Mouse (Mus musculus) adrenal gland, postnatal 36 days (tissue): Measurements from ENCODE around the gene Tssc4. TPM values are rescaled to one million over a fixed set of nuclear protein-coding genes. Genes with fewer than 3 reads are reported as not detected.

Experiments
- DNase-seq, 2 experiments: peaks; one replicate each; pipeline ENCODE4 v3.0.0; 2021; ENCODE audit warnings: mixed read lengths in 1 of 2
- total RNA-seq, 2 experiments: library from RNA; stranded (reverse); gene quantifications; 2 replicates each; pipeline ENCODE4 v1.2.3; 2021

Gene Tssc4
- total RNA-seq, 2 experiments from 2014 or later, result 32.4 to 33.3 TPM

DNA sequence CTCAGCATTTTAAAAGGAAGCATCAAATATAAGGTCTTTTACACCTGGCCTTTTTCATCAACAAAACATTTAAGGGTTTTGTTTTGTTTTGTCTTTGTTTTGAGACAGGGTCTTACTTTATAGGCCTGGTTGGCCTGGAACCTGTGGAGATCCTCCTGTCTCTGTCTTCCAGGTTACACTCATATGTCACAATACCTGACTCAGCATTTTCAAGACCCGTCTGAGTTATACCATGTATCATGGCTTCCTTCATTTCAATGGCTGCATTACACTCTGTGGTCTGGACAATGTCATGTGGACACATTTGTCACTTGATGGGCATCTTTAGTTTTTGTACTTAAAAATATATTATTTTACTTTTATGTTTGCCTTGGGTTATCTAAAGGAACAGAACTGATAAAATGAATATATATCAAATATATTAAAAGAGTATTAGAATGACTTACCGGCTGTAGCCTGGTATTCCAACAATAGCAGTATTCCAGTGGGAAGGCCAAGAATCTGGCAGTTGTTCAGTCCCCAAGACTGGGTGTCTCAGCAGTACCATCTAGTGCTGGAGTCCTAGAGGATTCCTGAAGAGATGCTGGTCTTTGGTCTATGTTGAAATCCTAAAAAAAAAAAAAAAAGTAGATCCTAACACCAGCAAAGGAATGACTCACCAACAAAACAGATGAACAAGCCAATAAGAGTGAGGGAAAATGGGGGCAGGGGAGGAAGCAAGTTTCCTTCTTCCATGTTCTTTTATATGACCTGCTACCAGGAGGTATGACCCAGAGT is 24.8 kb upstream of the Tssc4 start:
- DNase-seq, result no peak

DNA sequence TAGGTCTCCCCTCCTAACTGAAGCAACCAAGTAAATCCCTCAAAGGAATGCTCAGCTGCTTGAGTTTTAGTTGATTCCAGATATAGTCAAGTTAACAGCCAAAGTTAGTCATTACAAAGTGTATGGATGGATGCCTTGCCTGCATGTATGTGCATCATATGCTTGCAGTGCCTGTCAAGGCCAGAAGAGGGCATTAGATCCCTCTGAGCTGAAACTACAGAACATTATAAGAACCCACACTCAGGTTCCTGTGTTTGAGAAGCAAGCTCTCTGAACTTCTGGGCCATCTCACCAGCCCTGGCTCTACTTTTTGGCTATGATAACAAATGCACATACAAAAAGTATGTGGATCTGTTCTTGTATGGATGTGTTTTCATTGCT is 24.2 kb upstream of the Tssc4 start:
- no peak for DNase-seq

DNA sequence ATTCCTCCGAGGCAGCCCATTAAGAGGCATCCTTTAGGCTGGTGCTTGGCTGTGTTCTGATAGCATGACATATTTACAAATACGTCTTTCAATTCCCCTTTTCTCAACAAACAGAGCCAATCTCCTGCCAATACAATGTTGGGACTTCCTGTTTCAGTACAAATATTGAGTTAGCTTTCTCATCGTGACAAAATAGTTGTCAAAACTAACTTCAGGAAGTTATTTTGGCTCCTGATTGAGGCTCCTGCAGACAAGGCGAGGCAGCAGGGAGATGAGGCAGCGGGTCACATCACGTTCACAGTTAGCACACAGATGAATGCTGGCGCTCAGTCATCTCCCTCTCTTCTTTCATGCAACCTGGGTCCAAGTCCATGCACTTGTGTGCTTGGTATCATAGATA is 22.7 kb upstream of the Tssc4 start:
- DNase-seq, result no peak

- no peak for DNase-seq
Measured at GRCm38 (mm10) chr7:143049331-143049730, 19.7 kb upstream of the Tssc4 start.

DNA sequence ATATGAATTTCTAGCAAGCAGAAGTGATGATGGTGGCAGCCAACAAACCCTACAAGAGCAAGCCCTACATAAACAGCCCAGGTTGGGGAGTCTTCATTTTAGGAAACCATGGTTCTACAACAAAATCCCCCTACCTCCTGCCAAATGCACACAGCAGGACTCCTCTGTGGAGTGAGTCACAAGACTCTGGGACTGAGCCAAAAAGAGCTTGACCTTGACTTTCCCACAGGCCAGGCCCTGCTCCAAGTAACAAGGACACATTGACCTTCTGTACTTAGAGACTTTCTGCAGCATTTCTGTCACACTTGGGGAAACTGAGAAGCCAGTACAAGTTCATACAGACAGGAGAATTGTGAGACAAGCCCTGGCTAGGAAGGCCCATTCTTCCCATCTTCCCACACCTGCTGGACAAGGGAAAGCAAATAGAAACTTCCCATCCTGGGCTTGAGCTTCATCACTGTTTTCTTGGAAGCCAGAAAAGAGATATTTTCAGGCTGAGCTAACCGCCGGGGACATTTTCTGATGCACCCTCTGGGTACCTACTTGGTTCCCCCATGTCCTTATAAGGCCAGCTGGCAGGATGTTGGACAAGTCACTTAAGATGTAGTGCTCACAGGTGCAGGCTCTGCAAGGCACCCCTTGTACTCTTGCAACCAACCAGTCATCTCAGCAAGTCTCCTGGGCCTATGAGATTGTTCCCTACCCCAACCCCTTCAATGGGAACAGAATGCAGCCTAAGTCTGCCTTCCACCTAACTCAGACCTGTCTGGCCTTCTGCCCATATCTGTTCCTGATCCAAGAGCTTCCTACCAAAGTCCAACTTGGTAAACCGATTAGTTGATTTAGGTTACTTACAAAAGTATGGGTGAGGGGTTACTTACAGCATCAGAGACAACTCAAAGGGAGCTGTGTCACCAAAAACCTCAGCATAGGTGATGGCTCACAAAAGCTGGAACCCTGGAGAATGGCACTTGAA is 18.9 kb upstream of the Tssc4 start:
- peak; percentile 88 to 93 for DNase-seq

- no peak for DNase-seq
Measured at GRCm38 (mm10) chr7:143051316-143051715, 17.7 kb upstream of the Tssc4 start.

DNA sequence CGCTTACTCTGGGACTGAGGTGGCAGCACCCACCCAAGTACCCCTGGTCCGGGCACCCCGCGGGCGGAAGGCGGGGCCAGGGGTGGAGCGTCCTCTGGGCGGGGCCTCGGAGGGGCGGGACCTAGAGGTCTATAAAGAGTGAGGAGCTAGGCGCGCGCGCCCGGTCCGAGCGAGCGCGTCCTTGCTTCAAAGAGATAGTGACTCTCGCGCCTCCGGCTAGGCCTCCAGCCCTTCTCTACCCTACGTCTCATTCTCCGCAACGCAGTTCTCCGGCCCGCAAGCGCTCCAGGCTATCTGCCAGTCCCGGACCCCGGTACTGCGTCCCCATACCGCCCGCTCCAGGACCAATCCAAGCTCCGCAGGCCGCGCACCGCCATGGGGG is 16.4 kb upstream of the Tssc4 start, which contains the start of gene Cd81:
TSS of gene Cd81 (plus strand) at position 114 of the 382 bp plus-strand sequence.
- peak; percentile 92 to 94 for DNase-seq

DNA sequence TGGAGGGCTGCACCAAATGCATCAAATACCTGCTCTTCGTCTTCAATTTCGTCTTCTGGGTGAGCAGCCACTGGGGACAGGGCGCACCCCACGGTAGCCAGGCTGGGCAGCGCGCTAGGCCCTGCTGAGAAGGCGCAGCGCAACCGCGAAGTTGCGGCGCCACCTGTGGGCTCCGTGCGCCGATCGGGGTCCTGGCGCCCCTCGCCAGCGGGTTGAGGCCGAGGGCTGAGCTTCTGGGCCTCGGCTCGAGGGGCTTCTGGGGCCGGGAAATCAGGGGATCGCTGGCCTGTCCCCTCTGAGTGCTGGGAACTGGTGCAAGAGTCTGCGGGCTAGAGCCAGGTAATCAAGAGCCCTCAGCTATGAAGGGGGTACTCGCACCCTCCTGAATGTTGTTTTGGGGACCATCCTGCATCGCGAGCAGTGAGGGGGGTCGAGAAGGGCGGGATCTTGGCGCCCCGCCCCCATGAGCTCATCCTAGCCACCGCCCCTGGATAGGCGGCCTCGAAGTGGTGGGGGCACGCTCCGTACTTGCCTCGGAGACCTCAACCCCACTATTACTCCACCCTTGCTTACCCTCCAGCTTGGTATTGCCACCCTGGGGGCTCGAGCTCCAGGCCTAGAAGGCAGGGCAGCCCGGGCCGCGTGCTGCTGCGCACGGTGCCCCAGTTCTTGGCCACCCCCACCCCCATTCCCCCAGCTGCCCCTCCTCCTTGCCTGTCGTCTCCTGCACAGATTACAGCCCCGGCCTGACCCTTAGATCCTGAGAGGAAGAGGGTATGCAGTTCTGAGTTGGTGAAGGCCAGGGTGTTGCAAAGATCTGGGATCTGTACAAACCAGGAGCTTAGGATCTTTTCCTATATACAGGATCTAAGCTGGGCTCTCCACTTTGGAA is 15.8 kb upstream of the Tssc4 start:
- DNase-seq, result peak; percentile 81 to 86

DNA sequence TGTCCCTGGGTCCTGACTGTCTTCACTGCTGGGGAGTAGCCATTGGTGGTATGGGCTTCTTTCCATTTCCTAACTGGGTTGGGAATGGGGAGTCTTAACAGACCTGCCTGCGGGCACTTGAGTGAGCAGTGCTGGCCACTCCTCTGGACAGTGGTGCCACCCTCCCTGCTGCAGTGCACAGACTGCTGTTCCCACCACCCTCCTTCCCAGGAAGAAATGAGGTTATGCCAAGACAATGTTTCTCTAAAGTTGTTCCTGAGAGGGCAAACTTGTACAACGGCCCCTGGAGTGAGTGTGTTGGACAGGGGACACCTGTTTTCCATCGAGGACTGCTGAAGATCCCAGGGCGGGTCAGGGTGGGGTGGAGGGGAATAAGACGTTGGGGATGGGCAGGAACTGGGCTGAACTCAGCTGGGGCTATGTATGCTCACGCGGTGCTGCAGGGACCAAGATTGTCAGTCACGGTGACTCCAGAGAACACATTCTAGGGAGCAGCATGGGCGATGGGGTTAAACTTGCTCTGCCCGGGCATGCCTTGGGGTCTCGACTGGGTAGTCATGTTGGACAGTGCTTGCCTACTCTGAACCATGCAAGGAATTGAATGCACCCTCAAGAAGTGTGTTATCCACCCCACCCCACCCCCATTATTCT is 15.0 kb upstream of the Tssc4 start:
- DNase-seq, result no peak

DNA sequence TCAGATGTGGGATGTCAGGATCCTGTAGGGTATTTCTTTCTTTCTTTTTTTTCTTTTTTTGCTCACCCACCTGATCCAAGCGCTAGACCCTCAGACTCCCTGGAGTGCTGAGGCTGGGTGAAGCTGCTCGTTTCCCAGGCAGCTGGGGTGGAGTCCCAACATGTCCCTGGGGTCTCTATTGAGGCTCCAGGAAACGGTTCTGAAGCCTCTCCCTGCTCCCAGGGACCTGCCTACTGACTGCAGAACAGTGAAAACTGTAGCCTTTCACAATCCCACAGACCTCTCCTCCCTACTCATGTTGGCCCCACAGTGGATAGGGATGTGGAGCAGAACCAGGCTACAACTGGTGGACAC is 14.5 kb upstream of the Tssc4 start:
- DNase-seq, result no peak

DNA sequence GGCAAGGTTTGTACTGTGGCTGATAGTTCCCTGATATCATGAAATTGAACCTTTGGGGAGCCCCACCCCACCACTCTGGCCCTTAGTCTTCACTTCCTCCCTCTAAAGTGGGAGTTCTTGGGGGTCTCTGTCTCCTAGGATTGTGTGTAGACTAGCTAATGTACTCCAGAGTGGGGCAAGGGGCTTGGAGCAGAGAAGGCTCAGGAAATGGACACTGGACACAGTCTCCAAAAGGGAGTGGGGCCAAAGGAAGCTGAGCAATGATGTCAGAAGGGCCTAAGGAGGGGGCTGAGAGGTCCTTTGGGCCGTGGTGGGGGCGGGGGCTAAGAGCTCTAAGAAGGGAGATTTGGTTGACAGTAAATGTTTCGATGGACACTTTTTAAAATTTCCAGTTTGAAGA is 14.0 kb upstream of the Tssc4 start:
- no peak for DNase-seq

GRCm38 (mm10) chr7:143055499-143056186 is 13.4 kb upstream of the Tssc4 start:
- no peak for DNase-seq

DNA sequence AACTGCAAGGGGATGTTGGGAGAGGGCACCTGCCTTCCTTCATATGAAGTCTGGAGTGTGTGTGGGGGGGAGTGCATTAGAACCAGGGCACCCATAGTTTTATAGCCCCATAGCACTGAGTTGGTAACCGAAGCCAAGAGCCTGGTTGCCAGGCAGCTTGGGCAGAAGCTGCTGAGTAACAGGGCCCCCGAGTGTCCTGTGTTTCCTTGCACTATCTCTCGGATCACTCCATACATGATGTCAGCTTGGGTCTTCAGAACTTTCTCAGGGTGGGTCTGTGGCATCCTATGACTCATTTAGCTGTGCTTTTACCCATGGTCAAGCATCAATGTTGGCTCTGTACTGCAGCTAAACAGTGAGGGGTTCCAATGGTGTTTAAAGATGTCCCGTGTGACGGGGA is 12.0 kb upstream of the Tssc4 start:
- DNase-seq, result no peak

DNA sequence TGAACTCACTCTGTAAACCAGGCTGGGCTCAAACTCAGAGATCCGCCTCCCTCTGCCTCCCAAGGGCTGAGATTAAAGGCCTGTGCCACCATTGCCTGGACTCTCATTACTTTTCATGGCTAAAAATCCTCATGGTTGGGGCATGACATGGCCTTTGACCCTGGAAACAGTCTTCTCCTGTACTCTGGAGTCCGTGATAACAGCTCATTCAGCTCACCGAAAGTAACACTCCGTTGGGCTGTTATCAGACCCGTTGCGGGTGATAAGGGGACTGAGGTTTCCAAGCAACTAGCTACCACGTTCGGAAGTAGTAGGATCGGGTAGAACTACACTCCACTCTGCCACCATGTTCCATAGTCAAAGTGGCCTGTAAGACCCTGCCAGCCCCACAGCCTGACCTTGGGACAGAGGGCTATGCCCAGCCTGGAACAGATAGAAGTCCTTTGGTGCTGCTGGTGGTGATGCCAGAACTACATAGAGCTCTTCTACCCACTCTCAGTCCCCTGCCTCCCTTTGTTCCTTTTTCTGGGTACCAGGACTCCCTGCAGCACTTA is 11.3 kb upstream of the Tssc4 start:
- no peak for DNase-seq

DNA sequence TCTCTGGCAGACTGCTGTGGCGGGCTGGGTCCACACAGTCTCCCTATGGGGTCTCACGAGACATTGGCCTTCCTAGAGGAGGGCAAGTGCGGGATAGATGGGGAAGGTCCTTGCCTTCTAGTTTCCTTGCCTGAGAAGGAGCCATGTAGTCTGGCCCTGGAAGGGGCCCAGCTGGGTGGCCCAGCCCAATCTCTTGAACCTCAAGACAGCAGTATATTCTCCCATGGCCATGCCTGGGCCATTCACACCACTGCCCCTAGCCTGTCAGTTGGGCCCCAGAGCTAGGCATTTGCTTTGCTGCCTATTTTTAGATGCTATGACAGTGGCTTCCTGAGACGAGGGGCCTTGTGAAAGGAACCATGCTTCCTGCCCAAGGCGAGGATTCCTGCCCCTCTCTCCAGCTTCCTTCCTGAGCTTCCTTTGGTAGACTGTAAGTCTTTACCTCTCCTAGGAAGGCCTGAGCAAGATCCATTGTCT is 10.8 kb upstream of the Tssc4 start:
- DNase-seq, result peak in 1 of 2 experiments; percentile 43

DNA sequence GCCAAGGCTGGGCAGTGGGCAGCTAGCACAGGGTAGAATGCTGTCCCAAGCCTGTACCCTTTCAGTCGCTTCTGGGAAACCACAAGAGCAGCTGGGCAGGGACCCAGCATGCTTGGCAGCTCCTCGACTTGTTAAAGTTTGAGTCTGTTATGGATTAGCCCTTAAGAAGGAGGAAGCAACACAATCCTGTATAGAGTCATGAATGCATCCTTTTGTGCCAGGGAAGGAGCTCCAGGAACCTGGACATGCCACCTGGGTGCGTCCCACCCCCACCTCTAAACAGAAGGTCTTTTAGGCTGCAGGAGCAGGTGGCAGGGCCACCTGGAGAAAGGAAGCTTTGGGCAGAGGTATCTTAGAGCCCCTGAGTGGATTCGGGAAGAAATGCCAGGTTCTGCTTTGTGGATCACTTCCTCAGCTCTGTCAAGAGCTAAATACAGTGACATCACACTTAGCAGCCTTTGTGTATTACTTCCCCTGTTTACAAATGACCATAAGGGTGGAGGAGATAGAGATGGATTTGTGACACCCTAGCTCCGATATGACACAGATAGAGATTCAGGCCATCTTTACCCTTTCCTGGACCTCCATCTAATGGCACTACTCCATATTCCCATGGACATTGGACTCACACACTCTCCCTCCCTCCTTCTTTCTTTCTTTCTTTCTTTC is 9.7 kb upstream of the Tssc4 start:
- peak in 1 of 2 experiments; percentile 52 for DNase-seq

DNA sequence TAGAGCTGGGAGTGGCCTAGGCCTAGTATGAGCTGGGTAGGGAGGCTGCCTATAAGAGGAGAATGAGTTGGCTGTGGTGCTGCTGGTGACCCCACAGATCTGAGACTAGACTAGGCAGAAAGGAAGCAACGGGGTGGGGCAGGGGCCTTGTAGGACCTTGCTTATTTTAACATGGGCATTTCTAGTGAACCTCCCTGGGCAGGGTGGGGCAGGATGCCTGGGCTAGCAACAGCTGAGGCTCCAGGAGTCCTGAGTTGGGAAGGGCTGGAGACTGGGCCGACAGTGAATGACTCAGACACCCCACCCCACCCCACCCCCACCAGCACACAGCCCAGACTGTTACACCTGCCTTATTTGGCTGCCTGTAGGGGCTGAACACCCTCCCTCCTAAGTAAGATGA is 6.3 kb upstream of the Tssc4 start:
- DNase-seq, result no peak

GRCm38 (mm10) chr7:143064226-143064625 is 4.8 kb upstream of the Tssc4 start:
- no peak for DNase-seq

- DNase-seq, result no peak
Measured at GRCm38 (mm10) chr7:143065692-143066091, 3.4 kb upstream of the Tssc4 start.

GRCm38 (mm10) chr7:143067469-143067868 is 1.6 kb upstream of the Tssc4 start:
- DNase-seq, result no peak
